1 mouse cellular context compared by ENCODE assay signal in genomic region chr11:116423214-116423613, GRCm38 (mm10).
TF ChIP-seq lines count a peak whose summit lies in the region.

No protein-coding gene starts in this region.

TF ChIP-seq in CH12.LX, 34 proteins besides CTCF, POLR2A, EP300 and RAD21:
- 0 out of 2 replicates have a peak, but pooled peaks have one; percentile 2 for TF ChIP-seq HCFC1 (IDR thresholded peaks at IDR 0.05; ENCODE audit: low read depth, low read length)
- no peak for TF ChIP-seq MYC (IDR thresholded peaks at IDR 0.05; ENCODE audit: low read depth, low read length)
- peak; percentile 32; the same call in 1 of the 2 replicates for TF ChIP-seq ZKSCAN1 (IDR thresholded peaks at IDR 0.05; ENCODE audit: borderline replicate concordance, low read depth, low read length)
- no peak for TF ChIP-seq MAFK (IDR thresholded peaks at IDR 0.05; ENCODE audit: insufficient replicate concordance, low read length)
- no peak for TF ChIP-seq USF1 (IDR thresholded peaks at IDR 0.05; ENCODE audit: low read depth, low read length)
- no peak for TF ChIP-seq IRF4 (IDR thresholded peaks at IDR 0.05; ENCODE audit: low read depth, low read length)
- no peak for TF ChIP-seq BHLHE40 (IDR thresholded peaks at IDR 0.05; ENCODE audit: low read depth, low read length)
- TF ChIP-seq NRF1 (IDR thresholded peaks at IDR 0.05; ENCODE audit: low read depth, low read length), result 0 out of 2 replicates have a peak, but pooled peaks have one; percentile 1
- no peak for TF ChIP-seq TCF12 (IDR thresholded peaks at IDR 0.05; ENCODE audit: low read depth, low read length)
- TF ChIP-seq ELF1 (IDR thresholded peaks at IDR 0.05; ENCODE audit: low read depth, low read length), result 0 out of 2 replicates have a peak, but pooled peaks have one; percentile 9
- TF ChIP-seq JUN (IDR thresholded peaks at IDR 0.05; ENCODE audit: insufficient read depth, low read depth, low read length), result peak; percentile 13; the same call in 1 of the 2 replicates
- 0 out of 2 replicates have a peak, but pooled peaks have one; percentile 8 for TF ChIP-seq RCOR1 (conservative IDR thresholded peaks at IDR 0.05; ENCODE audit: low read depth, low read length)
- TF ChIP-seq ZNF384 (IDR thresholded peaks at IDR 0.05; ENCODE audit: low read depth, low read length), result peak; percentile 61
